Mouse (Mus musculus) spleen, postnatal 14 days (tissue): Measurements from ENCODE around the gene Gng8.

Experiments
- DNase-seq, 2 experiments: peaks; one replicate each; pipeline ENCODE4 v3.0.0; 2021 to 2022; ENCODE audit warnings: low spot score in 2 of 2

Gene Gng8

GRCm38 (mm10) chr7:16876006-16876405 lies 15.6 kb upstream of the Gng8 start:
- no peak for DNase-seq

- DNase-seq: no peak
Observed at GRCm38 (mm10) chr7:16876608-16877007, 15.0 kb upstream of the Gng8 start.

GRCm38 (mm10) chr7:16877717-16878116 lies 13.9 kb upstream of the Gng8 start:
- no peak for DNase-seq

- no peak for DNase-seq
Observed at GRCm38 (mm10) chr7:16879796-16880547, 11.6 kb upstream of the Gng8 start.

- DNase-seq: no peak
Observed at GRCm38 (mm10) chr7:16880615-16881014, 11.0 kb upstream of the Gng8 start.

- no peak for DNase-seq
Observed at GRCm38 (mm10) chr7:16883162-16883561, 8.4 kb upstream of the Gng8 start.

- no peak for DNase-seq
Observed at GRCm38 (mm10) chr7:16884334-16884733, 7.3 kb upstream of the Gng8 start.

- no peak for DNase-seq
Observed at GRCm38 (mm10) chr7:16885271-16885776, 6.3 kb upstream of the Gng8 start.

- DNase-seq: no peak
Observed at GRCm38 (mm10) chr7:16885905-16886304, 5.7 kb upstream of the Gng8 start.

- no peak for DNase-seq
Observed at GRCm38 (mm10) chr7:16890536-16890935, 1.1 kb upstream of the Gng8 start.

GRCm38 (mm10) chr7:16890944-16891343 lies 642 bp upstream of the Gng8 start:
- no peak for DNase-seq

GRCm38 (mm10) chr7:16892352-16892730 lies 755 bp downstream of the Gng8 start:
- no peak for DNase-seq

GRCm38 (mm10) chr7:16893612-16894011 lies 2.0 kb downstream of the Gng8 start:
- DNase-seq: no peak

- no peak for DNase-seq
Observed at GRCm38 (mm10) chr7:16894279-16894678, 2.7 kb downstream of the Gng8 start.

- peak; percentile 44 to 63 for DNase-seq
Observed at GRCm38 (mm10) chr7:16895000-16895399, 3.4 kb downstream of the Gng8 start.

- DNase-seq: no peak
Observed at GRCm38 (mm10) chr7:16895511-16895910, 3.9 kb downstream of the Gng8 start.

GRCm38 (mm10) chr7:16900526-16900925 lies 8.9 kb downstream of the Gng8 start:
- DNase-seq: no peak

- DNase-seq: no peak
Observed at GRCm38 (mm10) chr7:16903439-16903955, 11.9 kb downstream of the Gng8 start.

- DNase-seq: no peak
Observed at GRCm38 (mm10) chr7:16904120-16904675, 12.6 kb downstream of the Gng8 start.

GRCm38 (mm10) chr7:16905491-16906021 lies 14.0 kb downstream of the Gng8 start:
- no peak for DNase-seq

GRCm38 (mm10) chr7:16906281-16906680 lies 14.7 kb downstream of the Gng8 start, which contains the start of gene Ptgir:
Gene Ptgir (plus strand): TSS chr7:16906490.
- DNase-seq: no peak

GRCm38 (mm10) chr7:16906889-16907559 lies 15.4 kb downstream of the Gng8 start:
- DNase-seq: no peak
